Mouse (Mus musculus) CH12.LX (cell line): ENCODE measurements around the gene Hist2h4. TPM values are rescaled to one million over a fixed set of nuclear protein-coding genes. Genes with fewer than 3 reads are reported as not detected.
"Not testable (repeated sequence)": the region's sequence is repeated elsewhere in the genome, so short reads cannot be mapped to it uniquely, and the experiment has no call there.

Source experiments
- DNase-seq: peaks from one replicate; pipeline ENCODE4 v3.0.0-alpha.2; 2013; ENCODE audit errors: extremely low read depth
- H3K27ac ChIP-seq: 2 replicates; pipeline ENCODE4 v1.5.1; 2012; ENCODE audit warnings: low read depth, mild to moderate bottlenecking, control low read depth, moderate library complexity; ENCODE audit not compliant: insufficient read depth
- H3K27me3 ChIP-seq: replicated peaks from 2 replicates; pipeline ENCODE3; 2012; ENCODE audit warnings: inconsistent platforms
- H3K36me3 ChIP-seq, 2 experiments: replicated peaks in 1 of 2; 2 replicates each; pipeline versions ENCODE3 to v1.6.1; 2012; ENCODE audit warnings: inconsistent platforms in 1 of 2, low read length in 1 of 2, mild to moderate bottlenecking in 1 of 2, mixed read lengths in 1 of 2, moderate library complexity in 1 of 2; ENCODE audit not compliant: control insufficient read depth in 1 of 2, insufficient read depth in 1 of 2
- H3K4me1 ChIP-seq, 2 experiments: 2 replicates each; pipeline ENCODE4 v1.6.1; 2012; ENCODE audit warnings: inconsistent platforms in 1 of 2, moderate library complexity in 1 of 2; ENCODE audit not compliant: insufficient read depth in 2 of 2, control insufficient read depth in 1 of 2
- H3K4me2 ChIP-seq: 2 replicates; pipeline ENCODE4 v1.6.1; 2012; ENCODE audit warnings: low read depth, mild to moderate bottlenecking, control low read depth; ENCODE audit not compliant: poor library complexity, insufficient read depth, severe bottlenecking
- H3K4me3 ChIP-seq, 3 experiments: fragments of 150-350 bp in 1 of 3; sonication (generic) in 1 of 3; replicated peaks in 1 of 3; 2 replicates each; pipeline versions ENCODE3 to v1.5.1; 2011 to 2012; ENCODE audit warnings: low read depth in 2 of 3, low read length in 2 of 3, mild to moderate bottlenecking in 2 of 3, moderate library complexity in 2 of 3, control low read depth in 1 of 3, improper control_type of control experiment in 1 of 3, inconsistent platforms in 1 of 3, mixed read lengths in 1 of 3; ENCODE audit not compliant: poor library complexity in 1 of 3
- H3K79me2 ChIP-seq: replicated peaks from 2 replicates; pipeline ENCODE4 v1.6.1; 2012; ENCODE audit warnings: mild to moderate bottlenecking, moderate library complexity; ENCODE audit not compliant: control insufficient read depth, poor library complexity, insufficient read depth, severe bottlenecking; ENCODE audit errors: extremely low read depth
- H3K9ac ChIP-seq: 2 replicates; pipeline ENCODE4 v1.6.1; 2012; ENCODE audit warnings: low read depth, mild to moderate bottlenecking, control low read depth, moderate library complexity; ENCODE audit not compliant: insufficient read depth
- H3K9me3 ChIP-seq: replicated peaks from 2 replicates; pipeline ENCODE3; 2012; ENCODE audit warnings: low read length, inconsistent platforms, mixed read lengths
- CHD2 ChIP-seq: IDR thresholded peaks from 2 replicates; pipeline ENCODE4 v1.6.1; 2011; ENCODE audit warnings: low read length, improper control_type of control experiment
- CTCF ChIP-seq, 2 experiments: IDR thresholded peaks in 1 of 2; conservative IDR thresholded peaks in 1 of 2; 2 replicates each; pipeline ENCODE4 v1.5.1; 2011 to 2012; ENCODE audit warnings: low read depth in 2 of 2, low read length in 2 of 2, improper control_type of control experiment in 1 of 2, inconsistent platforms in 1 of 2, mild to moderate bottlenecking in 1 of 2, moderate library complexity in 1 of 2
- GABPA ChIP-seq: IDR thresholded peaks from 2 replicates; pipeline ENCODE4 v1.6.1; 2012; ENCODE audit warnings: low read depth, low read length, improper control_type of control experiment, inconsistent platforms; ENCODE audit not compliant: insufficient replicate concordance
- IRF4 ChIP-seq: IDR thresholded peaks from 2 replicates; pipeline ENCODE4 v1.6.1; 2014; ENCODE audit warnings: low read depth, mild to moderate bottlenecking, inconsistent platforms, low read length, improper control_type of control experiment
- JUN ChIP-seq: IDR thresholded peaks from 2 replicates; pipeline ENCODE4 v1.6.1; 2011; ENCODE audit warnings: low read depth, mild to moderate bottlenecking, low read length, improper control_type of control experiment, moderate library complexity; ENCODE audit not compliant: insufficient read depth
- MAX ChIP-seq: IDR thresholded peaks from 2 replicates; pipeline ENCODE4 v1.6.1; 2011; ENCODE audit warnings: low read length, improper control_type of control experiment
- MAZ ChIP-seq: IDR thresholded peaks from 2 replicates; pipeline ENCODE4 v1.6.1; 2012; ENCODE audit warnings: low read depth, mild to moderate bottlenecking, inconsistent platforms, low read length, improper control_type of control experiment, moderate library complexity
- MEF2A ChIP-seq: IDR thresholded peaks from 2 replicates; pipeline ENCODE4 v1.6.1; 2014; ENCODE audit warnings: low read depth, mild to moderate bottlenecking, inconsistent platforms, low read length, improper control_type of control experiment, borderline replicate concordance
- MXI1 ChIP-seq: IDR thresholded peaks from 2 replicates; pipeline ENCODE4 v1.6.1; 2011; ENCODE audit warnings: mild to moderate bottlenecking, low read depth, low read length, improper control_type of control experiment
- NELFE ChIP-seq: IDR thresholded peaks from 2 replicates; pipeline ENCODE4 v1.6.1; 2011; ENCODE audit warnings: low read depth, low read length, improper control_type of control experiment
- POLR2A ChIP-seq: IDR thresholded peaks from 2 replicates; pipeline ENCODE4 v1.6.1; 2011; ENCODE audit warnings: low read depth, mild to moderate bottlenecking, improper control_type of control experiment, low read length
- POLR2AphosphoS2 ChIP-seq: IDR thresholded peaks from 2 replicates; pipeline ENCODE4 v1.6.1; 2011; ENCODE audit warnings: low read depth, low read length, improper control_type of control experiment
- RAD21 ChIP-seq: IDR thresholded peaks from 2 replicates; pipeline ENCODE4 v1.6.1; 2011; ENCODE audit warnings: low read depth, mild to moderate bottlenecking, low read length, improper control_type of control experiment, moderate library complexity
- RCOR1 ChIP-seq: conservative IDR thresholded peaks from 2 replicates; pipeline ENCODE4 v1.6.1; 2012; ENCODE audit warnings: low read depth, mild to moderate bottlenecking, inconsistent platforms, low read length, improper control_type of control experiment
- SMC3 ChIP-seq: IDR thresholded peaks from 2 replicates; pipeline ENCODE4 v1.6.1; 2011; ENCODE audit warnings: low read depth, low read length, improper control_type of control experiment
- TBP ChIP-seq: conservative IDR thresholded peaks from 2 replicates; pipeline ENCODE4 v1.6.1; 2011; ENCODE audit warnings: low read depth, low read length, improper control_type of control experiment
- TCF12 ChIP-seq: IDR thresholded peaks from 2 replicates; pipeline ENCODE4 v1.6.1; 2014; ENCODE audit warnings: low read depth, mild to moderate bottlenecking, inconsistent platforms, low read length, improper control_type of control experiment
- UBTF ChIP-seq: IDR thresholded peaks from 2 replicates; pipeline ENCODE4 v1.6.1; 2012; ENCODE audit warnings: low read depth, mild to moderate bottlenecking, inconsistent platforms, low read length, improper control_type of control experiment, moderate library complexity
- USF2 ChIP-seq: conservative IDR thresholded peaks from 2 replicates; pipeline ENCODE4 v1.6.1; 2011; ENCODE audit warnings: low read depth, low read length, improper control_type of control experiment
- ZC3H11A ChIP-seq: IDR thresholded peaks from 2 replicates; pipeline ENCODE4 v1.6.1; 2012; ENCODE audit warnings: low read depth, mild to moderate bottlenecking, inconsistent platforms, low read length, improper control_type of control experiment
- ZMIZ1 ChIP-seq: IDR thresholded peaks from 2 replicates; pipeline ENCODE4 v1.6.1; 2012; ENCODE audit warnings: low read depth, mild to moderate bottlenecking, inconsistent platforms, low read length, improper control_type of control experiment
- ZNF384 ChIP-seq: IDR thresholded peaks from 2 replicates; pipeline ENCODE4 v1.6.1; 2012; ENCODE audit warnings: low read depth, low read length, improper control_type of control experiment, inconsistent platforms
- dilution Hi-C: fragments of 300-500 bp; cut with MboI; formaldehyde crosslinking; loops from 2 replicates; pipeline ENCODE4 v1.14.3; 2020; ENCODE audit warnings: low sequenced_read_pairs; ENCODE audit not compliant: extremely low pct_unique_long_range_greater_than_20kb, extremely low pct_ligation_motif_present
- in situ Hi-C: fragments of 300-500 bp; cut with MboI; formaldehyde crosslinking; loops from 3 replicates; pipeline ENCODE4 v1.14.3; 2019; ENCODE audit warnings: low sequenced_read_pairs, low pct_ligation_motif_present, low pct_unique_long_range_greater_than_20kb, mixed read lengths
- polyA plus RNA-seq: library from polyadenylated mRNA; unstranded; fragments of >175 nt; gene quantifications from 2 replicates; pipeline ENCODE4 v1.2.1, GENCODE M21; 2012; ENCODE audit warnings: low read depth; ENCODE audit not compliant: insufficient read length
- total RNA-seq, 2 experiments: library from RNA; depleted of rRNA; stranded (reverse); fragments of 300-350 nt in 1 of 2; fragments of >200 nt in 1 of 2; gene quantifications; 2 replicates each; pipeline ENCODE4 v1.2.3; 2012 to 2014

Hist2h4 gene
- total and polyA plus RNA-seq, 3 experiments, result 0.91 to 116 (median 2.5) TPM

DNA sequence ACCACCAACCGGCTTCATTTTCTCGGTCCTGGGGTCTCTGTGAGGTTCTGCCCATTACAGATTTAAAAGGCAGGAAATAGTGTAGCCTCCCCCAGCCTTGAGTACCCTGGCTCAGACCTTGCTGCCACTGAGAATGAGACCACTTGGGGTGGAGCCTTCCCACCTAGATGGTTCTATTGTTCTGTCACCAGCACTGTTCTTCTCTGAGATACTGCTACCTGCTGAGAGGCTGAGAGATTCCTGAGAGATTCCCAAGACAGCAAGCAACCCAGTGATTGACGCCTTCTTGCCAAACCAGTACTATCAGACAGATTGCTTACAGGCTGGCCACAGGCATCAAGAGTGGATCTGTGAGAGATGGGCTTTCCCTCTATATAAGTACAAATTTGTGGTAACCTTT lies 26.1 kb upstream of the Hist2h4 start:
- no peaks in the 10 kb centered on the region for H3K36me3 ChIP-seq
- in situ Hi-C loops, result loop anchor here (10.0 to 25.0 kb wide), 2 partner anchors 46 to 248 kb away; partner anchors contain the start of gene Hfe2
- no peaks in the 10 kb centered on the region for H3K79me2 ChIP-seq

GRCm38 (mm10) chr3:96287334-96287733 lies 24.2 kb upstream of the Hist2h4 start:
- H3K4me3 ChIP-seq, H3K36me3 ChIP-seq, H3K27ac ChIP-seq, dilution Hi-C loops, H3K9ac ChIP-seq, DNase-seq, H3K4me2 ChIP-seq, H3K9me3 ChIP-seq, H3K4me1 ChIP-seq, H3K79me2 ChIP-seq: not testable (repeated sequence)
- H3K27me3 ChIP-seq, result peaks cover 15% of the 10 kb centered on the region
- TF ChIP-seq SMC3 (peak; percentile 31; the same call in 1 of the 2 replicates), CTCF (conservative IDR thresholded peaks at IDR 0.05 in 1 of 2, IDR thresholded peaks at IDR 0.05 in 1 of 2; ENCODE audit: low read depth in 2 of 2, low read length in 2 of 2) (peak; percentile 94 to 98), NELFE (peak; percentile 74; the same call in 1 of the 2 replicates)
- in situ Hi-C loops, result loop anchor here (10.0 to 25.0 kb wide), 2 partner anchors 47 to 250 kb away; partner anchors contain the start of gene Hfe2

More for the DNA sequence above, 26.1 kb upstream of the Hist2h4 start:
- H3K4me2 ChIP-seq, result no peak overlapping the region
- H3K9ac ChIP-seq, result no peak overlapping the region
- peaks cover 6 to 15% of the 10 kb centered on the region in 2 experiments for H3K4me1 ChIP-seq
- no peak for DNase-seq
- H3K27me3 ChIP-seq, result peaks cover 7% of the 10 kb centered on the region
- H3K9me3 ChIP-seq, result peaks cover 7% of the 10 kb centered on the region
- TF ChIP-seq ZMIZ1 (no peak), POLR2A (no peak), MAZ (no peak), MEF2A (no peak), UBTF (no peak), ZNF384 (no peak), RAD21 (no peak), MXI1 (no peak), JUN (no peak), IRF4 (no peak), POLR2AphosphoS2 (no peak), GABPA (no peak), ZC3H11A (no peak), CHD2 (no peak), RCOR1 (no peak), CTCF (conservative IDR thresholded peaks at IDR 0.05 in 1 of 2, IDR thresholded peaks at IDR 0.05 in 1 of 2; ENCODE audit: low read depth in 2 of 2, low read length in 2 of 2) (no peak), USF2 (no peak), TCF12 (no peak), MAX (no peak), TBP (no peak)
- dilution Hi-C loops, result no loop called here
- no peak overlapping the region for H3K4me3 ChIP-seq
- H3K27ac ChIP-seq, result no peak overlapping the region
